Mouse (Mus musculus) limb, embryonic 11.5 days (tissue): ENCODE results near the gene Olfr1134. TPM values are rescaled to one million over a fixed set of nuclear protein-coding genes. Genes with fewer than 3 reads are reported as not detected.
"Not testable (repeated sequence)": the region's sequence is repeated elsewhere in the genome, so short reads cannot be mapped to it uniquely, and the experiment has no call there.

Experiments
- ATAC-seq: fragments of 200-750 bp; cut with Nextera tagmentation; 2 replicates; pipeline ENCODE4 v1.8.0; 2017; ENCODE audit warnings: low read depth; ENCODE audit not compliant: insufficient number of reproducible peaks, low FRiP score, low TSS enrichment
- DNase-seq: peaks from one replicate; pipeline ENCODE4 v3.0.0-alpha.2; 2015; ENCODE audit warnings: low spot score
- H3K27ac ChIP-seq: fragments of 300-500 bp; sonication (generic); replicated peaks from 2 replicates; pipeline ENCODE4 v1.5.1; 2014; ENCODE audit warnings: low read depth, mild to moderate bottlenecking, low read length
- H3K27me3 ChIP-seq: fragments of 300-500 bp; sonication (generic); 2 replicates; pipeline ENCODE4 v1.6.1; 2014; ENCODE audit warnings: mild to moderate bottlenecking, low read length, mixed read lengths; ENCODE audit not compliant: control insufficient read depth, insufficient read depth
- H3K36me3 ChIP-seq: fragments of 300-500 bp; sonication (generic); 2 replicates; pipeline ENCODE4 v1.6.1; 2014; ENCODE audit warnings: mild to moderate bottlenecking, low read length, moderate library complexity, mixed read lengths; ENCODE audit not compliant: control insufficient read depth, insufficient read depth
- H3K4me1 ChIP-seq: fragments of 300-500 bp; sonication (generic); 2 replicates; pipeline ENCODE4 v1.6.1; 2014; ENCODE audit warnings: low read length, mixed read lengths; ENCODE audit not compliant: control insufficient read depth, insufficient read depth
- H3K4me2 ChIP-seq: fragments of 300-500 bp; sonication (generic); 2 replicates; pipeline ENCODE4 v1.6.1; 2014; ENCODE audit warnings: low read depth, mild to moderate bottlenecking, moderate library complexity; ENCODE audit not compliant: severe bottlenecking
- H3K4me3 ChIP-seq: fragments of 300-500 bp; sonication (generic); 2 replicates; pipeline ENCODE4 v1.5.1; 2014; ENCODE audit warnings: low read depth, low read length
- H3K9ac ChIP-seq: fragments of 300-500 bp; sonication (generic); 2 replicates; pipeline ENCODE4 v1.6.1; 2014; ENCODE audit warnings: mild to moderate bottlenecking, low read length
- H3K9me3 ChIP-seq: fragments of 300-500 bp; sonication (generic); 2 replicates; pipeline ENCODE4 v1.6.1; 2016; ENCODE audit warnings: low read length; ENCODE audit not compliant: control insufficient read depth
- WGBS: fragments of 180-500 bp; shearing (Covaris S2); extraction: QIAGEN DNeasy Blood & Tissue Kit; methylation state at CpG from one replicate; pipeline ENCODE4 v1.1.7; 2014; 5-methylcytosine and 5-hydroxymethylcytosine counted together
- polyA plus RNA-seq: library from polyadenylated mRNA; unstranded; fragments of >200 nt; fragmentation: Nextera tagmentation; extraction: Ambion mirVana; gene quantifications from 2 replicates; pipeline ENCODE4 v1.2.1, GENCODE M21; 2014

The Olfr1134 gene
- not detected in 2 replicates for polyA plus RNA-seq

GRCm38 (mm10) chr2:87658360-87658759 lies at the start of gene Olfr1134:
Gene Olfr1134, minus strand, starts transcription at chr2:87658460.
- Histone ChIP-seq H3K9me3 (no peaks in the 10 kb centered on the region), H3K36me3 (no peaks in the 10 kb centered on the region), H3K27ac (no peak within 1 kb of the TSS), H3K9ac (no peak within 1 kb of the TSS), H3K4me2 (no peak within 1 kb of the TSS), H3K27me3 (no peaks in the 10 kb centered on the region), H3K4me3 (no peak within 1 kb of the TSS), H3K4me1 (no peaks in the 10 kb centered on the region)
- WGBS = 94% methylated on average over 2 of the region's 2 CpGs
- ATAC-seq (no peak), DNase-seq (no peak)

- Histone ChIP-seq H3K4me2 (no peak within 1 kb of the TSS), H3K36me3 (no peaks in the 10 kb centered on the region), H3K9ac (no peak within 1 kb of the TSS), H3K27ac (no peak within 1 kb of the TSS), H3K4me3 (no peak within 1 kb of the TSS), H3K27me3 (no peaks in the 10 kb centered on the region), H3K9me3 (no peaks in the 10 kb centered on the region), H3K4me1 (no peaks in the 10 kb centered on the region)
- ATAC-seq (no peak), DNase-seq (no peak)
These were observed 35.6 kb upstream of the Olfr1134 start, which contains the start of gene Olfr1136 for GRCm38 (mm10) chr2:87693847-87694246. Gene Olfr1136, minus strand, starts transcription at chr2:87693947.

- Histone ChIP-seq H3K27ac (no peak within 1 kb of the TSS), H3K4me3 (no peak within 1 kb of the TSS), H3K4me2 (no peak within 1 kb of the TSS), H3K4me1 (no peaks in the 10 kb centered on the region), H3K36me3 (no peaks in the 10 kb centered on the region), H3K9me3 (no peaks in the 10 kb centered on the region), H3K9ac (no peak within 1 kb of the TSS), H3K27me3 (no peaks in the 10 kb centered on the region)
- ATAC-seq (no peak), DNase-seq (no peak)
- 26% methylated on average over 1 of the region's 1 CpGs for WGBS
These were observed 15.3 kb upstream of the Olfr1134 start, which contains the start of gene Olfr1135 for GRCm38 (mm10) chr2:87673564-87673963. Gene Olfr1135, minus strand, starts transcription at chr2:87673664.

- Histone ChIP-seq H3K9ac (no peak within 1 kb of the TSS), H3K27me3 (no peaks in the 10 kb centered on the region), H3K4me3 (no peak within 1 kb of the TSS), H3K4me2 (no peak within 1 kb of the TSS), H3K27ac (no peak within 1 kb of the TSS), H3K36me3 (no peaks in the 10 kb centered on the region), H3K9me3 (no peaks in the 10 kb centered on the region), H3K4me1 (no peaks in the 10 kb centered on the region)
- ATAC-seq (no peak), DNase-seq (no peak)
These were observed 11.0 kb downstream of the Olfr1134 start, which contains the start of gene Olfr1133 for GRCm38 (mm10) chr2:87647274-87647673. Gene Olfr1133, minus strand, starts transcription at chr2:87647374.

- ATAC-seq (no peak), DNase-seq (no peak)
- H3K4me3 ChIP-seq = no peak overlapping the region
These were observed 15.8 kb downstream of the Olfr1134 start for GRCm38 (mm10) chr2:87642441-87642840.

GRCm38 (mm10) chr2:87637435-87637834 lies 20.8 kb downstream of the Olfr1134 start, which contains the start of gene Olfr1132:
Gene Olfr1132, minus strand, starts transcription at chr2:87637535.
- Histone ChIP-seq H3K4me1 (no peaks in the 10 kb centered on the region), H3K36me3 (no peaks in the 10 kb centered on the region), H3K4me2 (no peak within 1 kb of the TSS), H3K27ac (no peak within 1 kb of the TSS), H3K9me3 (no peaks in the 10 kb centered on the region), H3K4me3 (no peak within 1 kb of the TSS), H3K27me3 (no peaks in the 10 kb centered on the region), H3K9ac (no peak within 1 kb of the TSS)
- DNase-seq = no peak
- ATAC-seq = no peak

More at GRCm38 (mm10) chr2:87642441-87642840, 15.8 kb downstream of the Olfr1134 start:
- H3K9me3 ChIP-seq = no peaks in the 10 kb centered on the region
- no peak overlapping the region for H3K4me2 ChIP-seq
- no peak overlapping the region for H3K9ac ChIP-seq
- H3K27ac ChIP-seq = no peak overlapping the region
- no peaks in the 10 kb centered on the region for H3K4me1 ChIP-seq
- H3K27me3 ChIP-seq = no peaks in the 10 kb centered on the region
- H3K36me3 ChIP-seq = no peaks in the 10 kb centered on the region

- WGBS = 71% methylated on average over 3 of the region's 3 CpGs
- Histone ChIP-seq H3K4me2 (no peak within 1 kb of the TSS), H3K27ac (no peak within 1 kb of the TSS), H3K36me3 (no peaks in the 10 kb centered on the region), H3K9ac (no peak within 1 kb of the TSS), H3K4me1 (no peaks in the 10 kb centered on the region), H3K4me3 (no peak within 1 kb of the TSS), H3K27me3 (no peaks in the 10 kb centered on the region), H3K9me3 (no peaks in the 10 kb centered on the region)
- ATAC-seq = no peak
- DNase-seq = no peak
These were observed 31.5 kb downstream of the Olfr1134 start, which contains the start of gene Olfr1131 for GRCm38 (mm10) chr2:87626804-87627203. Gene Olfr1131, plus strand, starts transcription at chr2:87627104.

- H3K27me3 ChIP-seq, H3K27ac ChIP-seq, H3K4me2 ChIP-seq, H3K36me3 ChIP-seq, H3K4me1 ChIP-seq, H3K9me3 ChIP-seq, ATAC-seq, H3K9ac ChIP-seq, H3K4me3 ChIP-seq, DNase-seq: not testable (repeated sequence)
These were observed 52.3 kb downstream of the Olfr1134 start, which contains the start of gene Olfr1130 for GRCm38 (mm10) chr2:87605912-87606311. Gene Olfr1130, plus strand, starts transcription at chr2:87606212.
